Mouse (Mus musculus): ENCODE measurements around the gene Tent5b. TPM values are rescaled to one million over a fixed set of nuclear protein-coding genes. Genes with fewer than 3 reads are reported as not detected.

Tent5b gene
- total RNA-seq, 1 experiment: 7.5 TPM

DNA sequence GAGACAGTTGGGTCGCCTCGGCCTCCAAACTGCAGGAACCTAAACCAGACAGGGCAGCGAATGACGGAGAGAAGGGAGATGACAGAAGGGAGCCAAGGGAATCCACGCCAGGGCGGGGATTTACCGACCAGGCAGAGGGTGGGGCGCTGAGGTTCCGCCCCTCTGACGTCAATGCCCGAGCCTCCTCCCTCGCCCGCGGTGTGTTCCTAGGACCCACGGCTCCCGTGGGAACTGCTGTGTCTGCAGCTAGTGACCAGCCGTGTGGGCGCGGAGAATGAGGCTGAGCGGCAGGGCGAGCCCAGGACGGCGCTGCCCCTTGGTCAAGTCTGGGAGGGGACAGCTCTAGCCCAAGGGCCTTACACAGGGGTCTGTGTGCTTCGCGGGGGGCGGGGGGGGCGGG, 11.9 kb upstream of the Tent5b start:
- no peak for DNase-seq (ENCODE audit: low read depth, low spot score)
- no peak overlapping the region for H3K27ac ChIP-seq (ENCODE audit: insufficient read depth, low read depth, low read length, poor library complexity, severe bottlenecking)
- no peaks in the 10 kb centered on the region for H3K36me3 ChIP-seq (ENCODE audit: control insufficient read depth, insufficient read depth, low read length, poor library complexity, severe bottlenecking)
- peaks cover 2 to 4% of the 10 kb centered on the region in 2 experiments; a peak in 1 of 4 replicates for H3K4me1 ChIP-seq (ENCODE audit: control insufficient read depth in 2 of 2, insufficient read depth in 2 of 2, low read length in 2 of 2, poor library complexity in 1 of 2)
- TF ChIP-seq MAFK (IDR thresholded peaks at IDR 0.05; ENCODE audit: insufficient read depth, low read depth, low read length): no peak
- TF ChIP-seq HCFC1 (IDR thresholded peaks at IDR 0.05; ENCODE audit: borderline replicate concordance, insufficient read depth, low read length): no peak
- TF ChIP-seq ZNF384 (IDR thresholded peaks at IDR 0.05; ENCODE audit: low read depth, low read length): no peak
- TF ChIP-seq ZC3H11A (IDR thresholded peaks at IDR 0.05; ENCODE audit: borderline replicate concordance, low read depth, low read length): no peak
- no peak for TF ChIP-seq CHD2 (IDR thresholded peaks at IDR 0.05; ENCODE audit: low read depth, low read length)
- H3K9me3 ChIP-seq (ENCODE audit: control insufficient read depth, insufficient read depth, low read depth, low read length): no peaks in the 10 kb centered on the region
- in situ Hi-C loops (cut with MboI; ENCODE audit: low sequenced_read_pairs in 2 of 2, unreplicated experiment in 2 of 2): no loop called here
- H3K4me3 ChIP-seq (ENCODE audit: insufficient read depth in 1 of 2, low read depth in 1 of 2, low read length in 2 of 2, poor library complexity in 1 of 2, severe bottlenecking in 1 of 2): peak overlapping the region; percentile 67 to 84
- H3K9ac ChIP-seq (ENCODE audit: insufficient read depth, low read depth, low read length, poor library complexity, severe bottlenecking): peak overlapping the region; percentile 40; the same call in 1 of the 2 replicates

DNA sequence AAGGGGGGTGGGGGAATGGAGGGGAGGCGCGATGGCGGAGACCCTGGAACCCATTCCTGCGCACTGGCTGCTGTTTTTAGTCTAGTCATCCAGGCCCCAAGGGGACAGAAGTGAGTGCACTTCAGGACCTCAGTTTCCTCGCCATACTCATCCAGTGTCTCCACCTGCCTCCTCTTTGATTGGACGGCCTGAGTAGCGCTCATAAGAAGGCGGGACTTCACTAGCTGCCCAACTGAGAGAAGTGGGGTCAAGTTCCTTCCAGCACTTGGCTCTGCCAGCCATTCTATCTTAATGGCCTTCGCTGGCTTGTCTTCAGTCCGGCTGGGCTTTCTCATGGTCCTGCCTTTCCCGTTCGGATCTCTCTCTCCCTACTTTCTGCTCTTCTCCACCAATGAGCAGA, 10.8 kb upstream of the Tent5b start:
- no peak for TF ChIP-seq CHD2 (IDR thresholded peaks at IDR 0.05; ENCODE audit: low read depth, low read length)
- 0 out of 2 replicates have a peak, but pooled peaks have one; percentile 20 for TF ChIP-seq MAFK (IDR thresholded peaks at IDR 0.05; ENCODE audit: insufficient read depth, low read depth, low read length)
- no peak overlapping the region for H3K27ac ChIP-seq (ENCODE audit: insufficient read depth, low read depth, low read length, poor library complexity, severe bottlenecking)
- H3K4me1 ChIP-seq (ENCODE audit: control insufficient read depth in 2 of 2, insufficient read depth in 2 of 2, low read length in 2 of 2, poor library complexity in 1 of 2): peaks cover 2 to 3% of the 10 kb centered on the region in 2 experiments; a peak in 1 of 4 replicates
- H3K4me3 ChIP-seq (ENCODE audit: insufficient read depth in 1 of 2, low read depth in 1 of 2, low read length in 2 of 2, poor library complexity in 1 of 2, severe bottlenecking in 1 of 2): peak overlapping the region; percentile 30 to 84; a peak in 3 of 4 replicates
- in situ Hi-C loops (cut with MboI; ENCODE audit: low sequenced_read_pairs in 2 of 2, unreplicated experiment in 2 of 2): no loop called here
- no peak overlapping the region for H3K9ac ChIP-seq (ENCODE audit: insufficient read depth, low read depth, low read length, poor library complexity, severe bottlenecking)
- H3K9me3 ChIP-seq (ENCODE audit: control insufficient read depth, insufficient read depth, low read depth, low read length): no peaks in the 10 kb centered on the region
- H3K36me3 ChIP-seq (ENCODE audit: control insufficient read depth, insufficient read depth, low read length, poor library complexity, severe bottlenecking): no peaks in the 10 kb centered on the region
- no peak for DNase-seq (ENCODE audit: low read depth, low spot score)

DNA sequence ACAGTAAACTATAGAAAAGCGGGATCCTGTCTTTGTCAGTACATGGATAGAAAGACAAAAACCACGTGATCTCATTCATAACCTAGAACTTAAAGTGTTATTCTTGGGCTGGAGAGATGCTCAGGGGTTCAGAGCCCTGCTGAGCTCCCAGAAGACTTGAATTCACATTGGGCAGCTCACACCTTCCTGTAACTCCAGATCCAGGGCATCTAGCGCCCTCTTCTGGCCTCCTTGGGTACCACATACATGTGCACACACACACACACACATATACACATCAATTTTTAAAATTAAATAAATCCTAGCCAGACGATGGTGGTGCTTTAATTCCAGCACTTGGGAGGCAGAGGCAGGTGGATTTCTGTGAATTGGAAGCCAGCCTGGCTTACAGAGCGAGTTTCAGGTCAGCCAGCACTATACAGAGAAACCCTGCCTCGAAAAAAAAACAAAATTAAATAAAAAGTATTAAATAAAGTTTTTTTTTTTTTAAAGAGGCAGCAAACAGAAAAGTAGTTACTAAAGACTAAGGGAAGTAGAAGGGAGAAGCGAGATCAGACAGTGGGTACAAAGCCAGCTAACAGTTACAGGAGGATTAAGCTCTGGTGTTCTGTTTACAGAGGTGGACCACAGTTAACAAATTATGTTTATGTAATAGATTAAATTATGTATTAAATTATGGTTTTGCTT, 8.7 kb upstream of the Tent5b start:
- Histone ChIP-seq H3K9me3 (ENCODE audit: control insufficient read depth, insufficient read depth, low read depth, low read length) (no peaks in the 10 kb centered on the region), H3K36me3 (ENCODE audit: control insufficient read depth, insufficient read depth, low read length, poor library complexity, severe bottlenecking) (no peaks in the 10 kb centered on the region), H3K9ac (ENCODE audit: insufficient read depth, low read depth, low read length, poor library complexity, severe bottlenecking) (no peak overlapping the region), H3K4me1 (ENCODE audit: control insufficient read depth in 2 of 2, insufficient read depth in 2 of 2, low read length in 2 of 2, poor library complexity in 1 of 2) (0 out of 4 replicates have a peak, but pooled peaks cover 0 to 2% of the 10 kb centered on the region in 2 experiments), H3K4me3 (ENCODE audit: insufficient read depth in 1 of 2, low read depth in 1 of 2, low read length in 2 of 2, poor library complexity in 1 of 2, severe bottlenecking in 1 of 2) (no peak overlapping the region), H3K27ac (ENCODE audit: insufficient read depth, low read depth, low read length, poor library complexity, severe bottlenecking) (no peak overlapping the region)
- no peak for DNase-seq (ENCODE audit: low read depth, low spot score)
- in situ Hi-C loops (cut with MboI; ENCODE audit: low sequenced_read_pairs in 2 of 2, unreplicated experiment in 2 of 2): no loop called here
- TF ChIP-seq ZNF384 (IDR thresholded peaks at IDR 0.05; ENCODE audit: low read depth, low read length) (peak; percentile 94), CHD2 (IDR thresholded peaks at IDR 0.05; ENCODE audit: low read depth, low read length) (no peak), ZC3H11A (IDR thresholded peaks at IDR 0.05; ENCODE audit: borderline replicate concordance, low read depth, low read length) (no peak), MAFK (IDR thresholded peaks at IDR 0.05; ENCODE audit: insufficient read depth, low read depth, low read length) (0 out of 2 replicates have a peak, but pooled peaks have one; percentile 12)

DNA sequence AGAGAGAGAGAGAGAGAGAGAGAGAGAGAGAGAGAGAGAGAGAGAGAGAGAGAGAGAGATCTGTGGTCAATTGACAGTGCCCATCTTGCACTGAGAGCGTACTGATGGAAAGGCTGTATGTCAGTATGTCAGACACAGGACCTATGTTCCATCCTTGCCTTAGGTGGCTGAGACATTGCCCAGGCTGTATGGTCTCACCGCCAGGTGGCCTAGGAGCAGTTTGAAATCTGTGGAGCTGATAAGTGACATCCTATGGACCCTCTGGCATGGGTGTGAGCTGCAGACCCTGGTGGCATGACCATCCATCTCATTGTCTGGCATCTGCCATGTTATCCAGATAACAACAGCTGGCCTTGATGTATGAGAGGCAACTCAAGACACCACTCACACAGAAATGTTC, 6.1 kb upstream of the Tent5b start:
- H3K27ac ChIP-seq (ENCODE audit: insufficient read depth, low read depth, low read length, poor library complexity, severe bottlenecking): no peak overlapping the region
- 0 out of 4 replicates have a peak, but pooled peaks cover 0 to 2% of the 10 kb centered on the region in 2 experiments for H3K4me1 ChIP-seq (ENCODE audit: control insufficient read depth in 2 of 2, insufficient read depth in 2 of 2, low read length in 2 of 2, poor library complexity in 1 of 2)
- no peak overlapping the region for H3K9ac ChIP-seq (ENCODE audit: insufficient read depth, low read depth, low read length, poor library complexity, severe bottlenecking)
- no peak overlapping the region for H3K4me3 ChIP-seq (ENCODE audit: insufficient read depth in 1 of 2, low read depth in 1 of 2, low read length in 2 of 2, poor library complexity in 1 of 2, severe bottlenecking in 1 of 2)
- DNase-seq (ENCODE audit: low read depth, low spot score): no peak
- H3K9me3 ChIP-seq (ENCODE audit: control insufficient read depth, insufficient read depth, low read depth, low read length): no peaks in the 10 kb centered on the region
- no peaks in the 10 kb centered on the region for H3K36me3 ChIP-seq (ENCODE audit: control insufficient read depth, insufficient read depth, low read length, poor library complexity, severe bottlenecking)
- TF ChIP-seq ZC3H11A (IDR thresholded peaks at IDR 0.05; ENCODE audit: borderline replicate concordance, low read depth, low read length): no peak
- no peak for TF ChIP-seq CHD2 (IDR thresholded peaks at IDR 0.05; ENCODE audit: low read depth, low read length)
- TF ChIP-seq ZNF384 (IDR thresholded peaks at IDR 0.05; ENCODE audit: low read depth, low read length): no peak
- no peak for TF ChIP-seq HCFC1 (IDR thresholded peaks at IDR 0.05; ENCODE audit: borderline replicate concordance, insufficient read depth, low read length)
- TF ChIP-seq MAFK (IDR thresholded peaks at IDR 0.05; ENCODE audit: insufficient read depth, low read depth, low read length): no peak
- in situ Hi-C loops (cut with MboI; ENCODE audit: low sequenced_read_pairs in 2 of 2, unreplicated experiment in 2 of 2): no loop called here

Measured in ES-E14 (cell line).